Mouse (Mus musculus): Measurements from ENCODE around the gene Btrc. TPM values are rescaled to one million over a fixed set of nuclear protein-coding genes. Genes with fewer than 3 reads are reported as not detected.
"Not testable (repeated sequence)": the region's sequence is repeated elsewhere in the genome, so short reads cannot be mapped to it uniquely, and the experiment has no call there.

The Btrc gene
- polyA plus RNA-seq, 1 experiment: 16.7 TPM

DNA sequence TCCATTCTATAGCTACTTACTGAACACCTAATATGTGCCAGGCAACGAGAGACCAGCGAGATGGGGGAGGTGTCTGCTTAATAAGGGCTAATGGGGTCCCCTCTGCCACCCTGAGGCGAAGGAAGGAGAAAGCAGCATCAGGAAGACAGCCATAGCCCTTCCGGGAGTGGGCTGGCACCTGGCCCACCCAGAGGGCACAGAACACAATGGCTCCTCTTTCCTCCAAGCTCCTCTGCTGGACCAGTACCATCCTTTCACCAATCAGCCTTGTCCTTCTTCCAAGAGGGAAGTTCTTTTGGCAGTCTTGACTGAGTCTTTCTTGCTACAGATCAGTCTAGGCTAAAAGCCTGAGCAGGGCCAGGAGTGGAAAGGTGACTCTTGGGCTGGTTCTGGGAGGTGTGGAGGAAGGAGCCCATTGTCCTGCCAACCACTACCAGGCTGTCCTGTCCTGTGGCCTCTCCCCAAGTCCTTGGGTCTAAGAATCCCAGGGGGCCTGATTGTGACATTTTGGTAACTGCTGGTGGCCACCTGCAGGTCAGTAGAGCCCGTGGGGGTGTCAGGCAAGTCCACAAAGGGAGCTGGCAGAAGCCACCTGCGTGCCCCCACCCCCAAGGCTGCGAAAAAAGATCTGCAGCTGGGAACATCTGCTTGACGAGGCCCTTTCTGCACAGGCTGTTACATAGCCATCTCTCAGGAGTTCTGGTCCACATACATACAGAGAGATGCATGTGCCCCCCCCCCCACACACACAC lies 177.3 kb downstream of the Btrc start:
- Histone ChIP-seq H3K4me3 (ENCODE audit: insufficient read depth, low read length) (no peak overlapping the region), H3K4me1 (ENCODE audit: control insufficient read depth, insufficient read depth, low read length) (peaks cover 4% of the 10 kb centered on the region; the same call in 1 of the 2 replicates), H3K27ac (ENCODE audit: insufficient read depth, low read depth, low read length) (no peak overlapping the region)
- TF ChIP-seq POLR2A (IDR thresholded peaks at IDR 0.05; ENCODE audit: borderline replicate concordance, low read depth, low read length) (no peak), CTCF (IDR thresholded peaks at IDR 0.05; ENCODE audit: low read depth, low read length) (no peak)

- H3K4me3 ChIP-seq (ENCODE audit: insufficient read depth, low read length): peak overlapping the region; percentile 52
These were observed 178.0 kb downstream of the Btrc start for GRCm38 (mm10) chr19:45541409-45542041.

GRCm38 (mm10) chr19:45542061-45542460 lies 178.5 kb downstream of the Btrc start:
- TF ChIP-seq CTCF (IDR thresholded peaks at IDR 0.05; ENCODE audit: low read depth, low read length): no peak
- TF ChIP-seq POLR2A (IDR thresholded peaks at IDR 0.05; ENCODE audit: borderline replicate concordance, low read depth, low read length): no peak
- Histone ChIP-seq H3K27ac (ENCODE audit: insufficient read depth, low read depth, low read length) (no peak overlapping the region), H3K4me3 (ENCODE audit: insufficient read depth, low read length) (peak overlapping the region; percentile 52), H3K4me1 (ENCODE audit: control insufficient read depth, insufficient read depth, low read length) (peaks cover 4% of the 10 kb centered on the region; the same call in 1 of the 2 replicates)

More at GRCm38 (mm10) chr19:45541409-45542041, 178.0 kb downstream of the Btrc start:
- no peak for TF ChIP-seq POLR2A (IDR thresholded peaks at IDR 0.05; ENCODE audit: borderline replicate concordance, low read depth, low read length)
- TF ChIP-seq CTCF (IDR thresholded peaks at IDR 0.05; ENCODE audit: low read depth, low read length): no peak
- H3K27ac ChIP-seq (ENCODE audit: insufficient read depth, low read depth, low read length): no peak overlapping the region
- H3K4me1 ChIP-seq (ENCODE audit: control insufficient read depth, insufficient read depth, low read length): peaks cover 4% of the 10 kb centered on the region; the same call in 1 of the 2 replicates

- H3K4me3 ChIP-seq (ENCODE audit: insufficient read depth, low read length): peak overlapping the region; percentile 71
- no peak for TF ChIP-seq CTCF (IDR thresholded peaks at IDR 0.05; ENCODE audit: low read depth, low read length)
- TF ChIP-seq POLR2A (IDR thresholded peaks at IDR 0.05; ENCODE audit: borderline replicate concordance, low read depth, low read length): no peak
- H3K27ac ChIP-seq (ENCODE audit: insufficient read depth, low read depth, low read length): no peak overlapping the region
- H3K4me1 ChIP-seq (ENCODE audit: control insufficient read depth, insufficient read depth, low read length): peaks cover 5% of the 10 kb centered on the region
These were observed 180.8 kb downstream of the Btrc start for GRCm38 (mm10) chr19:45544152-45544924.

GRCm38 (mm10) chr19:45544925-45545321 lies 181.4 kb downstream of the Btrc start:
- H3K4me1 ChIP-seq (ENCODE audit: control insufficient read depth, insufficient read depth, low read length): peaks cover 10% of the 10 kb centered on the region
- peak overlapping the region; percentile 71 for H3K4me3 ChIP-seq (ENCODE audit: insufficient read depth, low read length)
- H3K27ac ChIP-seq (ENCODE audit: insufficient read depth, low read depth, low read length): no peak overlapping the region
- peak; percentile 21; the same call in 1 of the 2 replicates for TF ChIP-seq CTCF (IDR thresholded peaks at IDR 0.05; ENCODE audit: low read depth, low read length)
- no peak for TF ChIP-seq POLR2A (IDR thresholded peaks at IDR 0.05; ENCODE audit: borderline replicate concordance, low read depth, low read length)

- not testable (repeated sequence) for H3K4me3 ChIP-seq (ENCODE audit: insufficient read depth, low read length); H3K27ac ChIP-seq (ENCODE audit: insufficient read depth, low read depth, low read length)
- peaks cover 13% of the 10 kb centered on the region for H3K4me1 ChIP-seq (ENCODE audit: control insufficient read depth, insufficient read depth, low read length)
These were observed 184.7 kb downstream of the Btrc start for GRCm38 (mm10) chr19:45548196-45548595.

DNA sequence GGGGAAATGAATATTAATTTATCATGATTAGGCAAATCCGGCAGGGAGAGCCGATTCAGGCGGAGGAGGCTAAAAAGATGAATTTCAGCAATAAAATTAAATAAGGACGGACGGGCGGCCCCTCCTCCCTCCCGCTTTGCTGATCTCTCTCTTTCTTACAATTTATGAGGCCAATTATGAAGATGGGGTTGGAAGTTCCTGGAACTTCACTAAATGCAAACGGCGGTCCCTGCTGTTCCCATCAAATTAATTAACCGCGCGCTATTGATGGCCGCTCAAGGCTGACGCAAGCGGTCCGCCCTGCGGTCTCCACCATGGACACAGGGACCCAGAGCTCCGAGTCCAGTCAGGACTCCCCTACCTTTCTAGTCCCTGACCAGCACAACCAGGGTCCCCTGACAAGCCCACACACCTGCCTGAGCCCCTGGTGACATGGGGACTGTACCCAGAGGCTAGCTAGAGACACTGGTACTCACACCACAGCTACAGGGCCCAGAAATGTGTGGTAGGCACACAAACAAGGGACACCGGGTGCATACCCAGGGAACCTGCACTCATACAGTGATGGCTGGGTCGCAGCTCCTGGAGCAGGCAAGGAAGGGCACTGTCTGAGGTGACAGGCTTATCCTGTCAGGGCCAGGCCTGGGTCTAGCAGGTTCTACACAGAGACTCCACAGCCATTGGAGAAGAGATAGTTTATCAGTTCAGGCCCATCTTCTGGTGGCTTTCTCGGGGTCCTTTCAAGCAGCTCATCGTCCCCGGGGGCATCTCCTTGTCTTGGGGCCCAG lies 185.8 kb downstream of the Btrc start:
- Histone ChIP-seq H3K27ac (ENCODE audit: insufficient read depth, low read depth, low read length) (0 out of 2 replicates have a peak overlapping the region, but pooled peaks have one; percentile 27), H3K4me3 (ENCODE audit: insufficient read depth, low read length) (no peak overlapping the region), H3K4me1 (ENCODE audit: control insufficient read depth, insufficient read depth, low read length) (peaks cover 13% of the 10 kb centered on the region)
- TF ChIP-seq CTCF (IDR thresholded peaks at IDR 0.05; ENCODE audit: low read depth, low read length) (no peak), POLR2A (IDR thresholded peaks at IDR 0.05; ENCODE audit: borderline replicate concordance, low read depth, low read length) (no peak)

DNA sequence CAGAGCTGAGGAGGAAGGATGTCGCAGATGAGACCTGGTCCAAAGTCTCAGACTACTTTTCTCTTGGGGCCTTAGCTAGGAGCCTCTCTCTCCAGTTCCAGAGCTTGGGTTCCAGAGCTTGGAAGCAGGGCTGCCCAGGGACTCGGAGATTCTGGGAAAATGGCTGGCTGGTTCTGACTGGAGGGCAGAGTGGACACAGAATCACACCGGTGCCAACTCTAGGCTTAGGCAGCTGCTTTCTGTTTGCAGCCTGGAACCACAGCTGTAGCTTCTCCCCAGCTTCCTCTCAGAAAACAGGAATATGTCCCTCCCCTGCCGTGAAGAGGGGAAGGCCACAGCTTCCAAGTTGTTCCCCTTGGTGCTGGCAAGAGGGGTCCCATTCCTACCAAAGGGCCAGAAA lies 186.4 kb downstream of the Btrc start:
- TF ChIP-seq POLR2A (IDR thresholded peaks at IDR 0.05; ENCODE audit: borderline replicate concordance, low read depth, low read length) (no peak), CTCF (IDR thresholded peaks at IDR 0.05; ENCODE audit: low read depth, low read length) (no peak)
- H3K4me3 ChIP-seq (ENCODE audit: insufficient read depth, low read length): no peak overlapping the region

DNA sequence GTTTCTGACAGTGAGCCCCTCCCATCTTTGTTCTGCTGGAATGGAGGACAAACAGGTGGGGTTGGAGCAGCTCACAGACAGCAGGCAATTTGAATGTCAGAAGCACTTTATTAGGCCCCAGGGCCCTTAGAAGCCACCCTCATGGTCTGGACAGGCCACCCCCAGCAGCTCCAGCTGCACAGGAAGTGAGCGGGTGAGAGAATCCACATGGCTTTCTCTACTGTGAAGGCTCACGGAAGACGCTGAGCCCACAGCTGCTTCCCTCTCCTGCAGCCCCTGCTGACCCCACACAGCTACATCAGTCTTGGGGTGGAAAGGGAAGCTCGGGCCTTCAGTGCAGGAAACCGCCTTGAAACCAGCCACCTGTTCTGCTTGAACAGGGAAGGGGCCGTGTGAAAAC lies 188.7 kb downstream of the Btrc start:
- TF ChIP-seq CTCF (IDR thresholded peaks at IDR 0.05; ENCODE audit: low read depth, low read length) (no peak), POLR2A (IDR thresholded peaks at IDR 0.05; ENCODE audit: borderline replicate concordance, low read depth, low read length) (no peak)

More for the DNA sequence above, 186.4 kb downstream of the Btrc start:
- peaks cover 13% of the 10 kb centered on the region for H3K4me1 ChIP-seq (ENCODE audit: control insufficient read depth, insufficient read depth, low read length)
- peak overlapping the region; percentile 27; the same call in 1 of the 2 replicates for H3K27ac ChIP-seq (ENCODE audit: insufficient read depth, low read depth, low read length)

More for the DNA sequence above, 188.7 kb downstream of the Btrc start:
- Histone ChIP-seq H3K4me1 (ENCODE audit: control insufficient read depth, insufficient read depth, low read length) (peaks cover 13% of the 10 kb centered on the region), H3K4me3 (ENCODE audit: insufficient read depth, low read length) (no peak overlapping the region), H3K27ac (ENCODE audit: insufficient read depth, low read depth, low read length) (no peak overlapping the region)
